Mouse (Mus musculus) intestine, embryonic 15.5 days (tissue): Measurements from ENCODE around the gene Nxph4. TPM values are rescaled to one million over a fixed set of nuclear protein-coding genes. Genes with fewer than 3 reads are reported as not detected.

Source experiments
- ATAC-seq: fragments of 200-750 bp; cut with Nextera tagmentation; 2 replicates; pipeline ENCODE4 v1.8.0; 2017; ENCODE audit warnings: moderate TSS enrichment, moderate library complexity
- H3K27ac ChIP-seq: fragments of 300-500 bp; sonication (generic); 2 replicates; pipeline ENCODE4 v1.5.1; 2015; ENCODE audit warnings: mild to moderate bottlenecking, inconsistent platforms
- H3K27me3 ChIP-seq: fragments of 300-500 bp; sonication (generic); replicated peaks from 2 replicates; pipeline ENCODE4 v1.6.1; 2015; ENCODE audit warnings: inconsistent platforms
- H3K36me3 ChIP-seq: fragments of 300-500 bp; sonication (generic); 2 replicates; pipeline ENCODE4 v1.6.1; 2015; ENCODE audit warnings: inconsistent platforms
- H3K4me1 ChIP-seq: fragments of 300-500 bp; sonication (generic); replicated peaks from 2 replicates; pipeline ENCODE4 v1.6.1; 2015; ENCODE audit warnings: inconsistent platforms
- H3K4me2 ChIP-seq: fragments of 300-500 bp; sonication (generic); replicated peaks from 2 replicates; pipeline ENCODE4 v1.6.1; 2015; ENCODE audit warnings: mild to moderate bottlenecking, inconsistent platforms
- H3K4me3 ChIP-seq: fragments of 300-500 bp; sonication (generic); replicated peaks from 2 replicates; pipeline ENCODE4 v1.5.1; 2015; ENCODE audit warnings: inconsistent platforms
- H3K9ac ChIP-seq: fragments of 300-500 bp; sonication (generic); 2 replicates; pipeline ENCODE4 v1.6.1; 2015; ENCODE audit warnings: inconsistent platforms
- H3K9me3 ChIP-seq: fragments of 300-500 bp; sonication (generic); 2 replicates; pipeline ENCODE4 v1.6.1; 2016; ENCODE audit warnings: inconsistent platforms
- WGBS: fragments of 180-500 bp; shearing (Covaris S2); methylation state at CpG from one replicate; pipeline ENCODE4 v1.1.7; 2015; 5-methylcytosine and 5-hydroxymethylcytosine counted together
- polyA plus RNA-seq: library from polyadenylated mRNA; unstranded; fragments of >200 nt; fragmentation: Nextera tagmentation; extraction: Ambion mirVana; gene quantifications from 2 replicates; pipeline ENCODE4 v1.2.1, GENCODE M21; 2015

Gene Nxph4
- polyA plus RNA-seq, 1 experiment from 2014 or later: 5.7 TPM

- Histone ChIP-seq H3K9me3 (no peaks in the 10 kb centered on the region), H3K9ac (peak overlapping the region; percentile 52), H3K4me2 (peak overlapping the region; percentile 81), H3K4me3 (peak overlapping the region; percentile 57), H3K4me1 (peaks cover 40% of the 10 kb centered on the region), H3K36me3 (peaks cover 24% of the 10 kb centered on the region), H3K27ac (no peak overlapping the region), H3K27me3 (peaks cover 23% of the 10 kb centered on the region)
- WGBS: 85% methylated on average over 20 of the region's 20 CpGs
- no peak for ATAC-seq
Measured at GRCm38 (mm10) chr10:127520714-127521357, 13.5 kb downstream of the Nxph4 start.

GRCm38 (mm10) chr10:127519903-127520713, 14.3 kb downstream of the Nxph4 start:
- H3K36me3 ChIP-seq: peaks cover 24% of the 10 kb centered on the region
- H3K27ac ChIP-seq: no peak overlapping the region
- H3K9me3 ChIP-seq: no peaks in the 10 kb centered on the region
- no peak overlapping the region; the same call in 1 of the 2 replicates for H3K4me2 ChIP-seq
- no peak overlapping the region for H3K4me3 ChIP-seq
- H3K27me3 ChIP-seq: peaks cover 23% of the 10 kb centered on the region
- no peak for ATAC-seq
- 92% methylated on average over 37 of the region's 37 CpGs for WGBS
- peak overlapping the region; percentile 52; the same call in 1 of the 2 replicates for H3K9ac ChIP-seq
- peaks cover 43% of the 10 kb centered on the region for H3K4me1 ChIP-seq

GRCm38 (mm10) chr10:127519041-127519701, 15.2 kb downstream of the Nxph4 start:
- Histone ChIP-seq H3K4me2 (no peak overlapping the region), H3K9me3 (no peaks in the 10 kb centered on the region), H3K4me3 (no peak overlapping the region), H3K4me1 (peaks cover 52% of the 10 kb centered on the region), H3K27ac (no peak overlapping the region), H3K9ac (no peak overlapping the region), H3K36me3 (peaks cover 24% of the 10 kb centered on the region), H3K27me3 (peaks cover 23% of the 10 kb centered on the region)
- no peak for ATAC-seq
- WGBS: 89% methylated on average over 26 of the region's 26 CpGs

- Histone ChIP-seq H3K4me1 (peaks cover 65% of the 10 kb centered on the region), H3K9me3 (no peaks in the 10 kb centered on the region), H3K27ac (no peak overlapping the region), H3K27me3 (peaks cover 30% of the 10 kb centered on the region), H3K9ac (no peak overlapping the region), H3K4me3 (no peak overlapping the region), H3K36me3 (peaks cover 24% of the 10 kb centered on the region), H3K4me2 (no peak overlapping the region)
- ATAC-seq: no peak
- WGBS: 91% methylated on average over 22 of the region's 22 CpGs
Measured at GRCm38 (mm10) chr10:127517941-127518340, 16.4 kb downstream of the Nxph4 start.

GRCm38 (mm10) chr10:127516576-127517260, 17.6 kb downstream of the Nxph4 start:
- Histone ChIP-seq H3K9ac (peak overlapping the region; percentile 36; the same call in 1 of the 2 replicates), H3K36me3 (peaks cover 24% of the 10 kb centered on the region), H3K27ac (peak overlapping the region; percentile 52), H3K4me2 (peak overlapping the region; percentile 52), H3K27me3 (peaks cover 39% of the 10 kb centered on the region), H3K4me1 (peaks cover 73% of the 10 kb centered on the region), H3K9me3 (no peaks in the 10 kb centered on the region), H3K4me3 (peak overlapping the region; percentile 12)
- ATAC-seq: peak; percentile 68
- WGBS: 18% methylated on average over 30 of the region's 30 CpGs

- peaks cover 24% of the 10 kb centered on the region for H3K36me3 ChIP-seq
- peak overlapping the region; percentile 52 for H3K4me2 ChIP-seq
- no peak overlapping the region for H3K4me3 ChIP-seq
- WGBS: 35% methylated on average over 8 of the region's 8 CpGs
- 0 out of 2 replicates have a peak overlapping the region, but pooled peaks have one; percentile 36 for H3K9ac ChIP-seq
- H3K4me1 ChIP-seq: peaks cover 73% of the 10 kb centered on the region
- no peaks in the 10 kb centered on the region for H3K9me3 ChIP-seq
- H3K27me3 ChIP-seq: peaks cover 45% of the 10 kb centered on the region
- H3K27ac ChIP-seq: peak overlapping the region; percentile 52
- 0 out of 2 replicates have a peak, but pooled peaks have one; percentile 5 for ATAC-seq
Measured at GRCm38 (mm10) chr10:127515983-127516459, 18.3 kb downstream of the Nxph4 start.

GRCm38 (mm10) chr10:127515271-127515982, 18.9 kb downstream of the Nxph4 start:
- Histone ChIP-seq H3K4me1 (peaks cover 69% of the 10 kb centered on the region), H3K9me3 (no peaks in the 10 kb centered on the region), H3K27ac (peak overlapping the region; percentile 52; the same call in 1 of the 2 replicates), H3K36me3 (peaks cover 24% of the 10 kb centered on the region), H3K27me3 (peaks cover 51% of the 10 kb centered on the region), H3K4me2 (peak overlapping the region; percentile 52), H3K4me3 (peak overlapping the region; percentile 8; the same call in 1 of the 2 replicates), H3K9ac (0 out of 2 replicates have a peak overlapping the region, but pooled peaks have one; percentile 17)
- 41% methylated on average over 9 of the region's 9 CpGs for WGBS
- ATAC-seq: no peak

GRCm38 (mm10) chr10:127514764-127515163, 19.6 kb downstream of the Nxph4 start, which contains the start of gene Ndufa4l2:
Gene Ndufa4l2 (plus strand): TSS chr10:127514967.
- Histone ChIP-seq H3K9me3 (no peaks in the 10 kb centered on the region), H3K4me2 (peak within 1 kb of the TSS; percentile 99), H3K4me3 (peak within 1 kb of the TSS; percentile 16), H3K4me1 (peaks cover 70% of the 10 kb centered on the region), H3K27me3 (peaks cover 58% of the 10 kb centered on the region), H3K9ac (0 out of 2 replicates have a peak within 1 kb of the TSS, but pooled peaks have one; percentile 24), H3K36me3 (peaks cover 18% of the 10 kb centered on the region), H3K27ac (peak within 1 kb of the TSS; percentile 52)
- 19% methylated on average over 6 of the region's 6 CpGs for WGBS
- no peak for ATAC-seq

GRCm38 (mm10) chr10:127514111-127514698, 20.2 kb downstream of the Nxph4 start:
- ATAC-seq: no peak
- Histone ChIP-seq H3K4me1 (peaks cover 75% of the 10 kb centered on the region), H3K27ac (no peak overlapping the region; the same call in 1 of the 2 replicates), H3K9ac (0 out of 2 replicates have a peak overlapping the region, but pooled peaks have one; percentile 24), H3K4me3 (peak overlapping the region; percentile 16; the same call in 1 of the 2 replicates), H3K4me2 (peak overlapping the region; percentile 99), H3K27me3 (peaks cover 63% of the 10 kb centered on the region), H3K9me3 (no peaks in the 10 kb centered on the region), H3K36me3 (peaks cover 14% of the 10 kb centered on the region; the same call in 1 of the 2 replicates)
- 25% methylated on average over 13 of the region's 13 CpGs for WGBS

- H3K4me1 ChIP-seq: peaks cover 78% of the 10 kb centered on the region
- peak; percentile 21 for ATAC-seq
- H3K27ac ChIP-seq: peak overlapping the region; percentile 15; the same call in 1 of the 2 replicates
- no peaks in the 10 kb centered on the region for H3K9me3 ChIP-seq
- H3K4me2 ChIP-seq: peak overlapping the region; percentile 99
- H3K4me3 ChIP-seq: peak overlapping the region; percentile 16
- H3K36me3 ChIP-seq: peaks cover 12% of the 10 kb centered on the region; the same call in 1 of the 2 replicates
- peaks cover 66% of the 10 kb centered on the region for H3K27me3 ChIP-seq
- WGBS: 5% methylated on average over 15 of the region's 16 CpGs
- H3K9ac ChIP-seq: peak overlapping the region; percentile 24; the same call in 1 of the 2 replicates
Measured at GRCm38 (mm10) chr10:127513501-127514091, 20.8 kb downstream of the Nxph4 start.
